Mouse (Mus musculus) CD8-positive naive resting alpha-beta T cell, adult 2 months (primary cell): ENCODE measurements around the gene Grm4.

Source experiments
- DNase-seq, 2 experiments: peaks; one replicate each; pipeline ENCODE4 v3.0.0; 2022; ENCODE audit warnings: low read depth in 2 of 2, low spot score in 2 of 2

The Grm4 gene

DNA sequence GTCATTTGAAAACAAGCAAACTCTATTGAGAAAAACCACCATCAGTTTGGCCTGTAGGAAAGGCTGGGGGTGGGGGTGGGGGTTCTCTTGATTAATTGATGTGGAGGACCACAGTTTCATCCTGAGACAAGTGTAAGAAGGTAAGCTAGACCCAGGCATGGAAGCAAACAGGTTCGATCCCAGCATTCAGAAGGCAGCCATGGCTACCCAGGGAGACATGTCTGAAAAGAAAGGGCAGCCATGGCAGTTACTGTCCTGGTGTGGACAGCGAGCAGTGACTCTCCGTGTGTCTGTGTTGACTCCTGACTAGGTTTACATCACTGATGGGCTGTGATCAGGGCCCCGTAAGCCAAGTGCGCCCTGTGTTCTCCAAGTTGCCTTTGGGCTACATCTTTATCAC lies at the start of gene Grm4:
Gene Grm4, minus strand, starts transcription at position 101 of the 400 bp plus-strand sequence.
- no peak for DNase-seq

GRCm38 (mm10) chr17:27568228-27568627 lies 47.0 kb upstream of the Grm4 start:
- DNase-seq = no peak

GRCm38 (mm10) chr17:27565942-27566267 lies 44.7 kb upstream of the Grm4 start:
- DNase-seq = no peak

DNA sequence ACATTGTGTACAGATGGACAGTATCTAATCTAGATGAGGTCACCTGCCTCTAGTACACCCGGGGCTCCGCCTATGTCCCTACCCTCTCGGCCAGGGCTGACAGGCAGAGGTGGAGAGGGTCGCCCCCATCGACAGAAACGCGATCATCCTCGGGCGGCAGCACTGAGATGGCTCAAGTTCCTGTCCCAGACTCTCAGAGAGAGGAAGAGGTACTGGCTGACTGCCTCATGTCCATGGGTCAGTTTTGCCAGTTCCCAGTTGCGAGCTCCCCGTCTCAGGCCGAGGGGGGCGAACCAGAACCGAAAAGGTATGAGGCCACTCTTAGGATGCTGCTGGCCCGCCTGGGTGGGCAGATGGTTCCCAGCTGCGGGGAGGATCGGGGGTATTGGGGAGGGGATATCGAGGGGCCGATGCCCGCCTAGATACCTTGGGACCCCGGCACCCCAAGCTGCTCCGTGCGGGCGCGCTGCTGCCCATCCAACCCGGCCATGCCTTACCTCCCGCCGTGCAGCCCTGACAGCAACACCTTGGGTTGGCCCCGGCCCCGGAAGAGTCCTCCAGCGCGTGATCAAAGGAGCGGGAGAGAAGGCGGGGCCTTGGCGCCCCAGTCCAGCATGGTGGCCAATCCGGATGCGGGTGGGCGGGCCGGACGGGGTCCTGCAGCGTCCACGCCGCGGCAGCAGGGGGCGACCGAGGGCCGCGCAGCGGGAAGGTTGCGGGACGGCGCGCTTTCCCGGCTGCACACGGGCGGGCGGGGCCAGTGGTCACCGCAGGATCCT lies 44.1 kb upstream of the Grm4 start, which contains the start of gene AI413582:
Gene AI413582, minus strand, starts transcription at position 594 of the 779 bp plus-strand sequence.
- DNase-seq = peak; percentile 94 to 96

GRCm38 (mm10) chr17:27564391-27565162 lies 43.4 kb upstream of the Grm4 start:
- DNase-seq = no peak

DNA sequence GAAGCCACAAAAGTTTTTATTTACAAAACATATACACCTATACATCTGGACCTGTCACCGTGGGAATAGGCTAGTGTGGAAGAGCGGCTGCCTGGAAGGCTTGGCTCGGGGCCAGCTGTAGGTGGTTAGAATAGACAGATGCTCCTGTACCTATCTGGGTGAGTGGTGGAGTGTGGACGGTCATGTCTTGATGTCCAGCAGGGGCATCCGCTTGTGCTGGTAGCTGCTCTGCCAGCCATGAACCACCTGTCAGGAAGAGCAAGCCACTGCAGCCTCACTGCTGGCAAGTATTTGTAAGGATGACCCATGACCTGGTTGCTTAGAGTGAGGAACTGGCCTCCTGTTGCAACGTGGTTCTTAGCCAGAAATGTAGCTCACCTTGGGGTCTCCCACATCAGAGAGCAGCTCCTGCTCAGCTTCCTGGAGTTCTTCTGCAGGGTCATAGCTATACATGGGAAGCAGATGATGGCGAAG lies 42.6 kb upstream of the Grm4 start:
- no peak for DNase-seq

DNA sequence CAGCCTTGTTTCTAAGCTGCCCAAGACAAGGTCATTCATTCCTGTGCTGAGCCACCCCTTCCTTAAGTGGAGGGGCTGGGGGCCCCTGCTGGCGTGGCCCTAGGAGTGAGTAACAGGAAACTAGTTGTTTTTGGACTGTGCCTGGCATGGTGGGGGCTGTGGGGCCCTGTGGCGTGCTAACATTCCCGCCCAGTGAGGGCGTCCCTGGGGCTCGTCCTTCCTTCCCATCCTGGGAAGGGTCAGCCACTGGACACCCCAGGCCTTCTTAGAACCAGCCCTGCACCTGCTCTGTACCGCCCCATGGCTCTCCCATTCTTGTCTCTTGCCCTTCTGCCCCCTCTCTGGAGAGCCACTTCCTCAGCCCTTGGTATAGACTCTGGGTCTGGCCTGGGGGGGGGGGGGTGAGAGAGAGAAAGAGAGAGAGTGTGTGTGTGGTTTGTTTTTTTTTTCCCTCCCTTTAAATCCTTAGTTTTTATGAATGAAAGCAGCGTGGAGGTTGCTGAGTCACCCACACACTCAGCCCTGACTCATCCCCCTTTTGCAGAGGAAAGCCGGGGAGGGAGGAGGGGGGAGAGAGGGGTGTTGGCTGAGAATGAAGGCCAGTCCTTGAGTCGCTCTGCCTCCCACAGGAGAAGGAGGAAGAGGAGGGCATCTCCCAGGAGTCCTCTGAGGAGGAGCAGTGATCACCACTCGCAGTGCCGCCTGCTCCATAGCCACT lies 40.8 kb upstream of the Grm4 start:
- DNase-seq = no peak

DNA sequence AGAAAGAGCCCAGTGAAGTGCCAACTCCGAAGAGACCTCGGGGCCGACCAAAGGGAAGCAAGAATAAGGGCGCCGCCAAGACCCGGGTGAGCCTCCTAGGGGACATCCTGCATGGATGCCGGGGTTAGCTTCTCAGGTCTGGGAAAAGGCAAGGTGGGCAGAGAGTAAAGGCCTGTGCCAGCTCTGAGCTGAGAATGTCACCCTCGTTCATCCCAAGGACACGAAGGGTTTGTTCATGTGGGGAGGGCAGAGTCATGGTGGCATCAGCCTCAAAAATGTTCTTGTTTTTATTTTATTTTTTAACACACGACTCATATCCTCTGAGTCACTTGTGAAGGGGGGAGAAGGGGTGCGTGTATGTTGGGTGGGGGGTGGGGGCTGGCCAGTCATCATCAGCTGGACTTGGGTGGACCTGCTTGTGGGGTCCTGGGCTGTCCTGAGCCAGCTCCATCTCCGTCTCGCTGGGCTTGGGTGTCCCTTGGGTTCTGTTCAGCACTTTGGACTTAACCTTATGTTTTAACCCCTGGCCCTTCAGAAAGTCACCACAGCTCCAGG lies 39.8 kb upstream of the Grm4 start:
- DNase-seq = no peak

DNA sequence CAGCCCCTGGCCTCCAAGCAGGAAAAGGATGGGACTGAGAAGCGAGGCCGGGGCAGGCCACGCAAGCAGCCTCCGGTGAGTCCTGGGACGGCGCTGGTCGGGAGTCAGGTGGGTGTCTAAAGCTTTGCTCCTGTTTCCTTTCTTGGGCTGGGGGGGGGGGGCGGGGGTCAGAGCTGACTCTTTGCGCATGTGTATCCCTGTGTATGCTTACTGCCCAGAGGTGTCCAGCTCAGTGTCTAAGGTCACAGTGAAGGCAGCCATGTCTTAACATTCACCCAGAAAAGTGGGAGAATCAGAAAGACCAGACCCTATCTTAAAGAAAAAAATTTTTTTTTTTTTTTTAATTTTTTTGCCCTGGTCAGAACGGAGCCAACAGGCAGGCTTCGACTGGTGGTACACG lies 38.4 kb upstream of the Grm4 start:
- DNase-seq = no peak

DNA sequence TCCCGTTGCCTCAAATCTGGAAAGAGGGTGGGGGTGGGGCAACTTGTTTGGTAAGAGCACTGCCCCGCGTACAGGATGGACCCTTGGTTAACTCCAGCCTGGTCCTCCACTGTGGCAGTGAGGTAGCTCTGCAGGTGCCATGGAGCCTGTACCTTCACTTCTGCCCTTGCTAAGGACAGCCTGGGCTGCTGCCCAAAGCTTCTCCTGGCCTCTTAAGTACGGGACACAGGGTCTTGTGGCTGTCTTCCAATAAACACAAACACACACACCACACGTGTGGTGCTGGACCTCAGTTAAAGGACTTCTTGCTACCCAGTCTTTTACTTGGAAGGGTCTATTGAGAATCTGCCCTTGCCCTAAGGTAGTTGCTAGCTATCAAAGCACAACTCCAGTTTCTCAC lies 37.6 kb upstream of the Grm4 start:
- DNase-seq = no peak

DNA sequence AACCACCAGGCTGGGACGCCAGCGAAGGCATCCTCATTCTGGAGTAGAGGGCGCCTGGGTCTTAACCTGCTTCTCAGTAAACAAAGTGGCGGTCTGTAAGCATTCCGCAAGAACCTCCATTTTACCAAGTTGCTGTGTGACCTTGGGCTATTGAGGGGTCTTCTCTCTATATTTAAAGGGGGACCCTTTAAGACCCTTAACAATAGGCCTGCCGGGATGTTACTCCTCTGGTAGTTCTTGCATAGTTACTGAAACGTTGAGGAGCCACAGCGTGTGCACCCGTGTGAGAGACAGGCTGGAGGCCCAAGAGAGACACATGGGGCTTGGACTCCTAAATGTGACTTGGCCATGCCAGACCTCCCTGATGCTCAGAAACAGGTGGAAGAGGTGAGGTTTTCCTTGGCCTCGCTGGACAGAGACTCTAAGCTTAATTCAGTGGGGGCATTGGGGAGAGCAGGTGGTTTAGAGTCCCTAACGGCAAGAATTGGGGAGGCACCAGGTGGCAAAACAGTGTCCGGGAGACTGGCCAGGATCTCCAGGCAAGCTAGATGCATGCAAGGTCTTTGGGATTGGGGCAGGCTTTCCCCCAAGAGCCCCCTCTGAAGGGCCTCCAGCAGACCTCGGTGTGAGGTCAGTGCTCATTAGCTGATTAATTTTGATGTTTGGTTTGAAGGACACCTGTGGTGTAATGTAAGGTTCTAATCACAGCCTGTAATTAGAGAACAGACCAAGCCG lies 36.9 kb upstream of the Grm4 start:
- DNase-seq = no peak

GRCm38 (mm10) chr17:27557181-27557926 lies 36.2 kb upstream of the Grm4 start:
- peak; percentile 66 to 71 for DNase-seq

DNA sequence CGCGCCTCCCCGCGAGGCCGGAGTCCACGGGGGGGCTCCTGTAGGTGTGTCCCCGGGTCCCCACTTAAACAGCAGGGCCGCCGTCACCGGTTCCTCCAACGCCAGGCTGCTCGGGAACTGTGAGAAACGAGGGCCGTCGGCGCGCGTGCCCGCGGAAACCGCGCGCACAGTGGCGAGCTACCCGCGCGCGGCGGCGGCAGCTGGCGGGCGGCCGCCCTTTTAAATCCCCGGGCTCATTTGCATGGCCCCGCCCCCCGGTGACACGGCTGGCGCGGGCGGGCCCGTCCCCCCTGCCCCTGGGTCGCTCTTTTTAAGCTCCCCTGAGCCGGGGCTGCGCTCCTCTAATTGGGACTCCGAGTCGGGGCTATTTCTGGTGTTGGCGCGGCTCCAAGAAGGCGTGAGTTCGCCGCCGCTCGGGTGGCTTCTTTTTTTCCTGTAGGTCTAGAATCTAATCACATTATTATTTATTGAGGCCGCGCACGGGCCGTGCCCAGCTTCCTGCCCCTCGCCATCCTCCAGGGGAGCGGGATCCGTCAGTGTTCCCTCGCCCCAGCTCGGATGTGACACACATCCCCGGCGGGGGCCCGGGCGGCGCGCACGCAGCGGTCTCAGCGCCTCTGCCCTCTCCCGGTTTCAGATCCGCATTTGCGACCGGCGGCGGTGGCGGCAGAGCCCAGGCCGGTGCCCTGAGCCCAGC lies 35.3 kb upstream of the Grm4 start, which contains the start of gene Hmga1:
Gene Hmga1, plus strand, starts transcription at position 183 of the 697 bp plus-strand sequence.
- peak; percentile 78 to 79 for DNase-seq

- DNase-seq = peak; percentile 47 to 60
These were observed 34.4 kb upstream of the Grm4 start for GRCm38 (mm10) chr17:27555512-27556172.

- DNase-seq = peak; percentile 35 to 39
These were observed 33.9 kb upstream of the Grm4 start for GRCm38 (mm10) chr17:27555075-27555511.

- no peak for DNase-seq
These were observed 33.1 kb upstream of the Grm4 start for GRCm38 (mm10) chr17:27554062-27554960.
